Mouse (Mus musculus): ENCODE data around the gene Otop2. TPM values are rescaled to one million over a fixed set of nuclear protein-coding genes. Genes with fewer than 3 reads are reported as not detected.

The Otop2 gene
- total RNA-seq (2021), result not detected
- long read RNA-seq, experiment 1, result 0 reads
- long read RNA-seq, experiment 2, result 0 reads

DNA sequence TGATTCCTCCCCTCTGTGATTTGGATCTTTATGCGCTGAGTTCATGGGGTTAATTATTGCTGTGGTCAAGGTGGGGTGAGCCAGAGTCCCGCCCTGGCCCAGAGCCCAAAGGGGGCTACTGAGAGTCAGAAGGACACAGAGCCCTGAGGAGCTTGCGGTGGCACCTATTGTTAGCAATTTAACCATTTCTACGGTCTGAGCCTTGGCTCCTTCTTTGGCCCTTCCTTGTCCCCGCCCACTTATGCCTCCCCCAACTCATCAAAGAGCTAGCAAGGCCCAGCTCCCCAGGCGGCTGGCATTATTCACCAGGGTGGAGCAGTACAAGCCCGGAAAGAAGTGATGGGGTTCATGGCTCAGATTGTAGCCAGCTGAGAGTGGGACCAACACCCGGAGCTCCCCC is at the start of gene Otop2:
Gene Otop2, plus strand, starts transcription at position 301 of the 400 bp plus-strand sequence.
- DNase-seq, result no peak

DNA sequence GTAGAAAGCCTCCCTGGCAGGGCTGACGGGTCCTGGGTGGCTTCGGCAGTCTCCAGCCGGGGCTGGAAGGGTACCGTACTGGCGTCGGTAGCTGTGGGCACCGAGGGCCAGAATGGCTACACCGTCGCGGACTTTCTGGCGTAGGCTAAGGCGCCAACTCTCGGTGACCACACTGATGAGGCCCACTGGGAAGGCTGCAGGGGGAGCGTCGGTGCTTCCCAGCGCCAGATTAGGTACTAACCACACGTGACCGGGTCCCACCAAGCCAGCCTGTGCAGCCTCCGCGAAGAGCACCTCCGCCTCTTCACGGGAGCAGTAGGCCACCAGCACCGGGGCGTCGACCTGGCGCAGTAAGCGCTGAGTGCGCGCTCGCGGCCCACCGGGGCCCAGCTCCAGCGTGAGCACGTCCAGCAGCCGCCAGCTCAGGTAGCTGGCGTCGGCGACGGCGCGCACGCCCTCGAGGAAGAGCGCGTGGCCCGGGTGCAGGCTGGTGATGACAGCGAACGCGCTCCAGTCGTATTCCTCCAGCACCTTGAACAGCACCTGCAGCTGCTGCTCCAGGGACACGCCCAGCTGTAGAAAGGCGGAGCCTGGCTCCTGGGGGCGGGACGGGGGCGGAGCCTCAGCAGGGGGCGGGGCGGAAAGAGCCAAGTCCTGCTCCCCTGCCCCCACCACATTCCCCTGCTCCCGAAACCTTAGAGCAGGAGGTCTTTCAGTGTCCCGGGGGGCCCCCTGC is 49.0 kb upstream of the Otop2 start:
- no peak for DNase-seq

DNA sequence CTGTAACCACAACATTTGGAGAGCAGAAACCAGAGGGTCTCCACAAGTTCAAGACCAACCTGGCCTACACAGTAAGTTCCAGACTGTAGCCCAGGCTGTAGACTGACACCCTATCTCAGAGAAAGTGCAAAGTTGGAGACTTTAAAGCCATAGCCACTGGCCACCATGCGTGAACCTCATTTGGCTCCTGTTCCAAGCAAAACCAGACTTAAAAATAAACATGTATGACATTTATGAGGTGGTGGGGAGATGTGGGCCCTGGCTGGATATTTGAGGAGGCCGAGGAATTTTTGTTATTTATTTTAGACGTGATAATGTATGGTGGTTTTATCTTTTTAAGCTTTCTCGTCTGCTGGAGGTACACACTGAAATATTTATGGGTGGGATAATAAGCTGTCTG is 47.8 kb upstream of the Otop2 start:
- no peak for DNase-seq

DNA sequence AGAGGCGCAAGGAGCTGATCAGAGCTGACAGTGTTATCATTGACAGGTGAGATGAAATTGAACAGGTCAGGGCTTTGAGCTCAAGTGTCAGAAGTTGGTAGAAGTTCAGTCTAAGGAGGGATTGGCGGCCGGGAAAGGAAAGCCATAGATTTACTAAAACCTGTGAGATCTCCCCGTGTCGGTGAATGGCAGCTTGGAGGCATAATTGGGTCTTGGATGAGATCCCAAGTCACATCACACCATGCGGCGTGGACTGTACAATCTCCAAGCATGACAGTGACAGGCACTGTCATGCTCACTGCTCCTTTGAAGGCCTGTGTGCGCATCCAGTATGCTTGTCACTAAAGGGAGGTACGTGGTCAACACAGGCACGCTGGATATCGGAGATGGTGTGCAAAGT is 44.0 kb upstream of the Otop2 start:
- DNase-seq, result no peak

DNA sequence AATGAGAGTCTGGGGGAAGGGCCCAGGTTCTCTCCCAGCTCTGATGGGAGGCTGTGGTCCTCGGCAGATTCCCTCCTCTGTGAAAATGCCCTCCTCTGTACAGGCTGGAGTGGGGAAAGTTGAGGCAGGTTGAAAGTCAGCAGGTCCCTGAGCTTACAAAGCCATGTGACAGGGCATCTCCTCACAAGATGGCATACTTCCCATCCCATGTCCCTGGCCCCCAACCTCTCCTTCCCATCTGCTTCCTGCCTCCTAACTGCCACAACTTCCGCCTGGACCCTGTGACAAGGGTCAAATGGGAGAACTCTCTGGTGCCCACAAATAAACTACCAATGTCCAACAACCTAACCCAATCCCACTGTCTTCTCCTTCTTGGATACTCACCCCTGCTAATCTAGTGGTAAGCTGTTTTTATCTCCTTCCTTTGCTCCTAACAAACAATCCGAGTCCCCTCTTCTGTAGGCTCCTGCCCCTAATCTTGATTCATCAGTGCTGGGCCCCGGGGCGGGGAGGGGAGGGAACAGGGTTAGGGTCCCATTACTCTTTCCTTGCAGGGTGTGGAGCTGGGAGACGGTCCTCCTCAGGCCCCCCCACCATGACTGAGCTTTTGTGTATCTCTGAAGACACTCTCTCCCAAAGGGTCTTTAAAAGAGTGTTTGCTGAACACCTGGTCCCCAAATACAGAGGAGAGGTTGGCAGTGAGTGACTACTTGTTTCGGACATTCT is 42.7 kb upstream of the Otop2 start:
- DNase-seq, result no peak

DNA sequence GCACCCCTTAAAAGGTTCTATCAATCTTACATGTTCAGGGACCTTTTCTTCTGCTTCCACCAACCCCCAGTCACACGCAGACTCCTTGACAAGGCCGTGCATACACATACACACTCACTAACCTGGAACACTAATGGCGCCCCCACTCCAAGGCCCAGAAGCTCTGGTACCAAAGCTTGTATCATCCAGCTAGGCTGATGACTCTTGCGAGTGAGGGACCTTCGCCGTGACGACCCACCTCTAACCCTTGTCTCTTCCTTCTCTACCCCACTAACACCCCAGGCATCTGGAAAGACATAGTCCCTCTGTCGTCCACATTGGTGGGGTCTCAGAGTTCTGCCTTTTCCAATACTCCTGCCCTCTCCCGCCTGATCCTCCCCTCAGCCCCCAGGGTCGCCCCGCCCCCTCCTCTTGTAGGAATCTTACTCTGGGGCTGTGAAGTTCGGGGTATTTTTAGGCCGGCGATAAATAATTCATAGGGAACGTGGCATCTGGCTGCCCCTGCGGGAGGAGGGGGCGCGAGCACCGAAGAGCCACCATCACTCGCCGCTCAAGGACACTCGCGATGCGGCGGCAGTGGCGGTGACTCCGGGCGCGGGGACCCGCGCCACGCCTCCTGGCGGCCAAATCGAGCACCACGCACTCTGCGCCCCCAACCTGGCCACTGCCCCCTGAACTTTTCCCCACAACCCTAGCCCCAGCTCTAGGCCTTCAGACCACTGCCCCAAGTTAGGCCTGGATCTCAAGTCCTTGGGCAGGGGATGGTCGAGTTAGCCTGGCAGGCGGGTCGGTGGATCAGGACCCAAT is 41.9 kb upstream of the Otop2 start:
- peak; percentile 32 to 55 for DNase-seq

DNA sequence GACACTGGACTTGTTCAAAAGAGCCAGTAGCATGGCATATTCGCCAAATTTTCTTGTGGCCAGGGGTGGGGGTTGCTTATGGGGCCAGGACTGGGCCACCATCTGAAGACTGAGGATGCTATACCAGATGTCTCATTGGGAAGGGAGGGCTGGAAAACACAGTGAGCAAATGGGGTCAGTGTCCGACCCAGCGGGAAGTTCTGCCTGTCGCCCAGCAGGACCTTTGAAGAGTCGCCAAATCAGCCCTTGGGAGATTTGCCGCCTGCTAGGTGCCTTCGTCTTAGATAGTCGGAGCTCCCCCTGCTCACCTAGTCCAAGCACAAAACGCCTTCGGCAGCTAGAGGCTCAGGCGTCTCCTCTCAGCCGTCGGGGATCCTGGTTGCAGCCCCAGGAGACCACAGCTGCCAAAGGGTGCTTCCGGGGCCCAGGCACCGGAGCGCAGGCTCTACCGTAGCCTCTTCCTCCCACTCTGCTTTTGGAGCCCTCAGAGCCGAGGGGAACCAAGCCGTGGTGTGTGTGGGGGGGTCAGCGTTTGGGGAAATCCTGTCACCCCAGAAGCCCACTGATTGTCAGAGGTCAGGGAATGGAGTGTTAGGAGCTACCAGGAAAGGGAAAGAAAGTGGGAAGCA is 41.1 kb upstream of the Otop2 start:
- peak in 1 of 2 experiments; percentile 27 for DNase-seq

DNA sequence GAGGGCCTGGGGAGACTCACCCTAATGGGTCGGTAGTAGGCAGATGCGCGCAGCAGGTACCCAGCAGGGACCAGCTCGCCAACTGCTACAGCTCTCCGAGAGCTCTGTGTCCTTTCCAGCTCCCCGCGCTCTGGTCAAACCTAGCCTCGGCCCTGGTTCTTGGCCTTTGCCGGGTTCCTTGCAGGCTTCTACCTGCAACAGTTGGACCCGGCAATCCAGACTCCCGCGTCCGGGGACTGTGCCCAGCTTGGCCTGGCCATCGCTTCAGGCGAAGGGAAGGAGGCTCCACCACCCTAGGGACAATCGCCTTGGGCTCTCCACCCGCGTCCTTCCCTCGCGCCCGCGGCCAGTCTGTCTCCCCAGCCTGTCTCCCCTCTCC is 40.6 kb upstream of the Otop2 start:
- peak; percentile 50 to 61 for DNase-seq

DNA sequence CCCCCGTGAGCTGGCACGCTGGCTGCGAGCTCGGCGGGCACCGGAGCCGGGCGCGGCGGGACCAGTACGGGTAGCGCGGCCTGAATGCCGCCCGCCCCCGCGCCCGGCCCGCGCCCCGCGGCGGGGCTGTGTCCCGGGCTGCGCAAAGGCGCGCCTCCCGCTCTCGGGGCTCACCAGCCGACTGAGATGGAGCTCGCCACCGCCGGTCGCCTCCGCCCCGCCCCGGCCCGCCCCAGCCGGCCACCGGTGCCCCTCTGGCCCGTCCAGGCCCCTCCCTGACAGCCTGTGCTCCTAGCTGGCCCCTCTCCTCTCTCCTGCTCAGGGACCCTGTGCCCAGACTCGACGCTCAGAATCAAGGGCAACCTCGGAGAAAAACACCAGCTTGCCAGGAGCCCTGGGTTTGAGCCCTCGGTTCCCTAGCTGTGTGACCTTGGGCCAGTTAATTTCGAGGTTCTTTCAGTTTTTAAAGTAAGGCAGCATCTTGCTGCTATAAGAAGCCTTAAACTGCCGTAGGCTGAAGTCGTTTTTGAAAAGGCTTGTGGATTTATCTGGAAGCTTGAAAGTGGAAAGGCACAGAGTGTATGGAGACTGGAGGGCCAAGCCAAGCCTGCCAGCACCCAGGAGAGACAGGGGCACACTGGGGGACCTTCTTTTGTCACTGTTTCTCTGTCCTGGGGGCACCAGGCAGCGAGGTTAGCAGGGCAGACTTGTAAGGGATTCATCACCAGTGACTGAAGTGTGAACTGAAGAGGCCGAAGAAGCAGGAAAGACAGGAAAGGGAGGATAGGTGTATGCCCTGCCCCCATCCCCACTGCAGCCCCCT is 39.7 kb upstream of the Otop2 start, which contains the start of gene Grin2c:
Gene Grin2c, minus strand, starts transcription at position 183 of the 823 bp plus-strand sequence.
- peak; percentile 66 to 68 for DNase-seq

DNA sequence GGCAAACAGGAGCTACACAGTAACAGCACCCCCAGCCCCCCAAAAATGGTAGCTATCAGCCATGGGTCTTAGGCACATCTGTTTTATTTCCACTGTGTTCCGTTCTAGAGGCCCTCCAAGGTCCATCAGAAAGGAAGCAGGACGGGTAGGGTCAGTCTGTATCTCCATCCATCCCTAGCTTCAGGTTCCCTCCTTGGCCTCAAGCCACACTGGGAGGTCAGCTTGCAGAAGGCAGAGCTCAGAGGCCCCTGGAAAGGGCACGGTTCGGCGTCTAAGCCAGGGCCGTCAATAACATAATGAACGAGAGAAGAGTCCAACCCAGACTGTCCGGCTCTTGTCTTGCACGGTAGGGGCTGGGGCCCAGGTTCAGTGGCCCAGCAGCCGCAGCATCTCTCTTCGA is 39.0 kb upstream of the Otop2 start:
- DNase-seq, result peak in 1 of 2 experiments; percentile 29

DNA sequence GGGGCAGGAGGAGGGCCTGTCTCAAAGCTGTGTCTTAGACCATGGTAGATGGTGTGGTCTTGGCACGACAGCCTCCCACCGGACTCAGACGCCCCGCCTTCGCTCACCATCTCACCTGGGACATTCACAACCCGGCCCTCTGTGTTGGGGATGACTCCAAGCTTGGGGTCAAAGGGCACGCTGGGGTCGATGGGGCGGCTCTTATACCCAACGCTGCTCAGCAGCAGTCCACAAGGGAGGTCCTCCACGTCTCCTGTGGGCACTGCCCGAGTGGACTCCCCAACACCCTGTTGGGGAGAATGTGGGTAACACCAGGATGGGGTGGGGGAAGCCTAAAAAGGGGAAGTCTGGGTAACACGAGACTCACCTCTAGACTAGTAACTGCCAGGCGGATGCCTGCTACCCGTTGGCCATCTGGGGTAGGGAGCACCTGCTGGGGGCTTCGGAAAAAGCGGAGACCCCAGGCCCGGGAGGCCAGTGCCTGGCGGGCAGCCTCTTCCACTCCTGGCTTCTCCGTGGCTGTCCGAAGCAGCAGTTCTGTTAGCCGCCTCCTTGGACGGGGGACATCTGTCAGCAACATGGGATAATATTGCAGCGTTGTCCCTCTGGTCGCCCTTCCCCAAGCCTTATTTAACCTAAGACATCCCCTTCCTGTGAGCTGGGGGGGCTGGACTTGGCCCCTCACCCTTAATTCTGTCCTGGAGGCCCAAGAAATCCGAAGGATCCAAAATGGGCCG is 37.5 kb upstream of the Otop2 start:
- no peak for DNase-seq

DNA sequence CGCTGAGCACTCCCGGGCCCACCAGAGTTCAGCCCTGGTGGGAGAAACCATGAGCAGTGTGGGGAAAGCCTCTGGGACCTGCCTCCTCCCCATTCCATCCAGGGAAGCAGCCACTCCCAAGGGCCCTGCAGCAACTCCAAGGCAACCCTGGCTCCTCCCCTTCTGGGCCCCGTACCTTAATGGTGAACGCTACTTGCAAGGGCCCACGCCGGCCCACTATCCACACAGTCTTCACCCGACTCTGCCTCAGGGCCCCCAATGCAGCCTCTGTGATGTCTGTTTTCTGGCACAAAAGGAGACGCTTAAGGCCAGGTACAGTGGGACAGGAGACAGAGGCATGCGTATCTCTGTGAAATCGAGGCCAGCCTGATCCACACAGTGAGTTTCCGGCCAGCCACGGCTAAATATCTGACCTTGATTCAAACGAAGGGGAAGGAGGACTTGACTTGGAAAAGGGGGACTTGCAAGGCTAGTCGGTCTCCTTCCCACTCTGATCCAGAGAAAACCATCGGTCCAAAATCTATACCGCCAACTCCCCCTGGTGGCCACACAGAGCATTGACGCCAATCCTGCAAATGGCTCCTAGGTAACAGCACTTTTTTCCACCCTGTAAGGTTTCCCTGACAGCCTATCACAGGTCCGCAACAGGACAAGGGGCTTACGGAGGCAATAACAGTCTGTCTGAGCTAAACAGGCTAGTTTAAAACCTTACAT is 36.7 kb upstream of the Otop2 start:
- DNase-seq, result peak; percentile 79 to 84

DNA sequence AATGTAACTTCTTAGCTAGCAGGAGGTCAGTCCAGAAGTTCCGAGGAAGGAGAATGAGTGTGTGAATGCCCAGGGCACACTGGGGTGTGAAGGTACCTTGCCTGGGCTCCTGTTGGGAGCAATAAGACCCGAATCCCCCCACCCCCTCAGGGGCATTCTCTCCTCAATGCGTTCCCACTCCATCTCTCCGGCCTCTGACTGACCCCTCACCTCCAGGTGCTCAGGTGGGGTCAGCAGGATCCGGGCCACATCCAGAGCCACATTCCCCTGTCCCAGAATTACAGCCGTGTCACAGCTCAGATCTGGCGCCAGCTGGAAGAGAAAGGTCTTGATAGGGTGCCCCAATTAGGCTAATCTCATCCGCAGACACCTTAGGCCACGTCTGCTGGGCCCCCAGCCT is 35.9 kb upstream of the Otop2 start:
- no peak for DNase-seq

DNA sequence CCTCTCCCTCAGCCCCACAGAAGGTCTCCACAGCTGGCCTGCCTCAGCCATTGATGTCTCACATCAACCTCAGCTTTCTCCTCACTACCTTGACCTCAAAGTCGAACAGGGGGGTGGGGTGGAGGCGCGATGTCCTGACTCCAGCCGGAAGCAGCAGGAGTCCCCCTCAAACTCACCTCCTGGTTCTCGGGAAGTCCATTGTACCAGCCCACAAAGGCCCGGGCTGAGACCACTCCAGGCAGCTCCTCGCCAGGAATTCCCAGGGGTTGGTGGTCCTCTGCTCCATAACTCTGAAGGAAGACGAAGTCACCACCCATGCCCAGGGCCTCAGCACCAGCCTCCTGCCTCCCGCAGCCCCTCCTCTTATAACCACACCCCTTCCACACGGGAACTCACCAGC is 35.5 kb upstream of the Otop2 start:
- DNase-seq, result no peak

DNA sequence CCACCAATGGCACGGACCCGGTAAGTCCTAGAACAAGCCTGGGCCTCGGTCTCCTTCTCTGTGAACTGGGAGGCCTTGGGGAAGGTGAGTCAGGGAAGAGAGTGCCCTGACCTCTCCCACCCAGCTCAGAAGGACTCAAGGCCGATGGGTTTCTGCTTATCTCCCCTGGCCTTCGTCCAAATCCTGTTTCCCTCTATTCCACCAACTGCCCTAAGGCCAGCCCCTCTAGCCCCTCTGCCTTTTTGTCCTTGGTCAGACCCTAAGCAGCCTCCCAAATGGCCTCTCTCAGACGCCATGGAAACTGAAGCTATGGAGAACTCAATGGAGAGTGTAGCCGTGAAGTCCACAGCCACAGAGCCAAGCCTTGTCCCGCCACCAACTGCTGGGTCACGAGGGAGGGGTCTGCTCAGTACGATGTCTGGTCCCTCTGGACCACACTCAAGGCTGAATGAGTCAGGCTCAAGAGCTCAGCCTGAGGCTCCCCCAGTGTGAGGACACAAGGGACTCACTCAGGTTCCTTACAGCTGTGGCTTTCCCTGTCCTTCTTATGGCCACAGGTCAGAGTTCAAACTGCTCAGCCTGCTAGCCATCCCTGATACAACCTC is 34.0 kb upstream of the Otop2 start:
- peak; percentile 85 to 86 for DNase-seq

DNA sequence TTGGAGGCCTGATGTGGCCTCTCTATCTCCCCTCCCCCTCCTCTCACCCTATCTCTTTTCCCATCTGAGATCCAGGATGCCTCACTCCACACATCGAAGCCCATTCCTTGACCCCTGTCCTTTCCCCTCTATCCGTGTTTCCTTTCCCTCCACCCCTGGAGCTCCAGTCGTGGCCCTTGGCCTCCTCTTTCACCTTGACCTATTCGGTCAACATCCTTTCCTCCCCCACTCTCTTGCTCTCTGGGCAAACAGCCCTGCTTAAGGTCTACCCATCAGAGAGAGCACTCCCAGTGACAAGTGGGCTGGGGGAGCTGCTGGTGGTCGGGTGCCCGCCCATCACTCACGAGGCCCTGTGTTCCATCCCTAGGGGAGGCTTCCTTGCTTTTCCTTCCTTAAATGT is 33.2 kb upstream of the Otop2 start:
- peak in 1 of 2 experiments; percentile 51 for DNase-seq

DNA sequence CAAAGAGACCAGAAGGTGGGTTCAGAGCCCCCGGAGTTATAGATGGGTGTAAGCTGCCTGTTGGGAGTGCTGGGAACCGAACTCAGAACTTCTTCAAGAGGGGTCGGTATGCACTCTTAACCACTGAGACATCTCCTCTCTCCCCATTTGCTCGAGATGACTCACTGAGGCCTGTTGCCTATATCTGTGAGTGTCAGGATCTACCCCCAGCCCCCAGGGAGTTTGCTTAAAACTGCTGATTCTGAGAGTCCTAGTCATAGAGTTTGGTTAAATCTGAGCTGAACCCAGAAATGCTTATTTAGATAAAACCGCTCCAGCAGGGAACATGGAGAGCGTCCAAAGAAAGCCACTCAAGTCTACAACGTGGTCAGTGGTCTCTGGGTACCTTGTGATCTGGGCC is 32.8 kb upstream of the Otop2 start:
- DNase-seq, result no peak

DNA sequence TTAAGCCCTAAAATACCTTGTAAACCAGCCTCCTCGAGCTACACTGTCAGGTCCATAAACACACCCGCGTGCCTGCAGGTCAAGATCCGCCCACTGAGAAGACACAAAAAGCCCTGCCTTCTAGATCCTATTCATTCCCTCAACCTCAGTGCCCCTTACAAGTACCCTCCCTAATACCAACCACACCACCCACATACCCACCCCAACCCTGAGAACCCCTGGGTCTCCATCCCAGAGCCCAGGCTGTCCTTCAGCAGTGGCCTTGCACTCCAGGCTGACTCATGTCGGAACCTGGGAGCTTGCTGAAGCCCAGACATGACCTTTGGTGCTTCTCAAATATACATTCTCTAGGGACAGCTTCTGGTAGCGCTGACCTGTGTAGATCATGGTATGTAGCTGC is 32.2 kb upstream of the Otop2 start:
- peak; percentile 62 to 71 for DNase-seq

DNA sequence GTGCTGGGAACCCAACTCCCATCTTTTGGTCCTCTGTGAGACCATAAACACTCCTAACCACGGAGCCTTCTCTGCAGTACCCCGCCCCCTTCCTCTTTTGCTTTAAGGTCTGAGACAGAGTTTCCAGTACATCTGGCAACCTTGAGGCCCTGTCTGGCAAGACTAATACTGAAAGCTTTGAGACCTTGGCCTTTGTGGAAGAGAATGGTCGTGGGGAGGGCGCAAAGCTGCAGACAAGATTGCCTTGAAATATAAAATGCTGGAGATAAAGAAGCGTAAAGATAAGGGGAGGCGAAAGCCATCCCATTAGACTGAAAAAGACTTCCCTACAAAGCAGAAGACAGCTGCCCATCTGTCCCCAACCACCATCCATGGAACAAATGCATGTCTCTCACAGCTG is 31.5 kb upstream of the Otop2 start:
- DNase-seq, result peak; percentile 77

DNA sequence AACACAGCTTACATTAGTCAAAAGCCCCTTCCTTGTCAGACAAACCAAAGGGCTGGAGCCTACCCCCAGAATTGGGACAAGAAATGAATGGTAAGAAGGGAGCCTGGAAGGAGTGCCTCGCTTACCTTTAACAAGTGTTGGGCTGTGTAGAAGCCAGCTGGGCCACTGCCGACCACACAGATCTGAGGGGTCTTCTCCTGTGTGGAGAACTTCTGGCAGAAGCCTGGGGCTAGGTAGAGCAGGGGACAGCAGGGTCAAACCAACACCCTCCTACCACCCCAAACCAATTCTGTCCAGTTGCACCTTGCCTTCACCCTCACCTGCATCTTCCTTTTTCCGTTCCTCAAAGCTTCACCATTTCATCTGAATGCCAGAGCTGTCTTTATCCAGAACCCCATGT is 31.0 kb upstream of the Otop2 start:
- DNase-seq, result no peak

All from adrenal gland, postnatal 36 days (tissue).